Mouse (Mus musculus): Measurements from ENCODE around the gene Lrrc28. TPM values are rescaled to one million over a fixed set of nuclear protein-coding genes. Genes with fewer than 3 reads are reported as not detected.

Lrrc28 gene
- polyA plus RNA-seq, 1 experiment from 2014 or later, result 20.9 TPM

DNA sequence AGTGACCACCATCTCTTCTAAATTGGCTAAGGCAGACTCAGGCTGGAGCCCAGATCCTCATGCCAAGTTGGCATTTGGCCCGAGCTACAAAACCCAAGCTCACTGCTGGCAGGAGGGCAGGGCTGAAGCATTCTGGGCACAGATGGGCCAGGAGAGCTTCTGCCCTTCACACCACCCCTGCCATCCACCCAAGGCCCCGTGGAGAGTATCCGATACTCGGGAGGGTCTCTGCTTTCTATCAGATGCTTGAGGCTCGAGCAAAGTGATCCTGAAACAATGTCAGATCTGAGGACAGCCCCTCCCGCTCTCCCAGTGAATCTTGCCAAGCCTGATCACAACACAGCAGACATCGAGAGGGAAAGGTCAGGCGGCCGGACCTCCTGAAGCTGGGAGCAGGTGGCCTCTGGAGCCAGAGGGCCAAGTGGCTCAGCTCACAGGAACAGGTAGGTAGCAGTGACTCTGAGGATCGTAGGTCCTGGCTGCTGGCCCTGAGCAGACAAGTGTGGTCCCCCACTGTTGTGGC is 157.1 kb downstream of the Lrrc28 start:
- WGBS, result 78% methylated on average over 10 of the region's 10 CpGs
- H3K27me3 ChIP-seq (ENCODE audit: insufficient read depth, low read length), result no peaks in the 10 kb centered on the region
- H3K4me2 ChIP-seq (ENCODE audit: low read length), result no peak overlapping the region
- no peak for TF ChIP-seq CTCF (IDR thresholded peaks at IDR 0.05; ENCODE audit: low read depth)
- no peak overlapping the region for H3K4me3 ChIP-seq (replicated peaks; ENCODE audit: low read depth, low read length)
- H3K9me3 ChIP-seq (replicated peaks; ENCODE audit: low read length), result no peaks in the 10 kb centered on the region
- no peak overlapping the region for H3K9ac ChIP-seq (ENCODE audit: low read depth, low read length)
- no peaks in the 10 kb centered on the region for H3K4me1 ChIP-seq (replicated peaks; ENCODE audit: insufficient read depth, low read length)
- ATAC-seq (replicated peaks; ENCODE audit: low FRiP score, low read depth) (no peak), DNase-seq (ENCODE audit: low spot score) (no peak)
- H3K27ac ChIP-seq, result no peak overlapping the region
- H3K36me3 ChIP-seq (ENCODE audit: insufficient read depth, low read length), result no peaks in the 10 kb centered on the region

DNA sequence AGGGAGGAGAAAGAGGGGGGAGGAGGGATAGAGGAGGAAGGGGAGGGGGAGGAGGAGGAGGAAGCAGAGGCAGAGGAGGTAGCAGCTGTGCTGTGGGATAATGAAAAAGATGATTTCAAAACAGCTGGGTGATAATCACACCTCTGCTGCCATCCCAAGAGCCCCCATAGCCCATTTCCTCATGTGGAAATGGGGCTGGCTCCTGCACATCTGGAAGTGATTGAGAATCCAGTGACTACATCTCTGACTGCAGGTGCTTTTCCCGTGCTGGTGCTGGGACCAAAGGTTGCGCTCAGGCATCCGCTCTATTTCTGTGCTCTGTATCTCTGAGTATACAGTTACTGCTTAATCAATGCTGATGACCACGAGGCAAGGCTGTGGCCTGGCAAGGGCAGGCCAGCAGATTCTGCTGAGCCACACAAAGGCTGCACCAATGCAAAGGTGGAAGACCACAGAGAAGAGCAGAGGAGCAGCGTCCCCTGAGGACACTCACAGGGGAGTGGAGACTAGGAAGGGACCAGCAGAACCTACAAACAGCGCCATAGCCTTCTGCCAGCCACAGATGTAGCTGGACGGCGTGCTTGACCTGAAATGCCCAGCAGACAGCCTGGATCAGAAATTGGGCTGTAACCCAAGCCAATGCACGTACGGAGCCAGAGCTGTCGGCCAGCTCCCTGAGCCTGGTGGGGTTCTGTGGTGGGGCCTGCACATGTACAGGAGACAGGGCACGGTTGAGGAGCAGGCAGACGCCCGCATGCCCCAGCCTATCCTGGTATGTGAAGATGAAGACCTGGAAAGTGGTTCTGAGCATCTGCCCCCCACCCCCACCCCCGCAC is 157.9 kb downstream of the Lrrc28 start:
- Histone ChIP-seq H3K4me3 (replicated peaks; ENCODE audit: low read depth, low read length) (no peak overlapping the region), H3K27ac (no peak overlapping the region), H3K36me3 (ENCODE audit: insufficient read depth, low read length) (no peaks in the 10 kb centered on the region), H3K9me3 (replicated peaks; ENCODE audit: low read length) (no peaks in the 10 kb centered on the region), H3K4me2 (ENCODE audit: low read length) (no peak overlapping the region), H3K27me3 (ENCODE audit: insufficient read depth, low read length) (no peaks in the 10 kb centered on the region), H3K9ac (ENCODE audit: low read depth, low read length) (no peak overlapping the region), H3K4me1 (replicated peaks; ENCODE audit: insufficient read depth, low read length) (no peaks in the 10 kb centered on the region)
- no peak for TF ChIP-seq CTCF (IDR thresholded peaks at IDR 0.05; ENCODE audit: low read depth)
- 76% methylated on average over 15 of the region's 15 CpGs for WGBS
- no peak for ATAC-seq (replicated peaks; ENCODE audit: low FRiP score, low read depth)
- no peak for DNase-seq (ENCODE audit: low spot score)

DNA sequence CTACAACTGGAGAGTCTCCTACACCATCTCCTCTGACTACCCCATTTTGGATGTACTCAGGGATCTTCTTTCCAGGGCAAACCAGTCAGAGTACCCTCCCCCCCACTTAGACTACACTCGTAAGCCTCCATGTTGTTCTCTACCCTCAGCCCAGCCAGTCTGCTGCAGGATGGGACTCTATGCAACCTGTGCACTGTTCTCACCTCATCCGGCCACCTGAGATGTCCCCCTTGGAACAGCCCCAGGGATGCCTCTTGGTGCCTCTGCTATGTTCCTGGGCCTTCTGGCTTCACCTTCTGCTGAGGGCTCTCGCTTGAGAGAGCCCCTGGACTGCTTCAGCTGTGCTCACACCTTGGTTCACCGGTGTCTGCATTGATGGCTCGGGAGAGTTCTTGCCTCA is 158.7 kb downstream of the Lrrc28 start:
- H3K4me2 ChIP-seq (ENCODE audit: low read length), result no peak overlapping the region
- no peak for TF ChIP-seq CTCF (IDR thresholded peaks at IDR 0.05; ENCODE audit: low read depth)
- WGBS, result 80% methylated on average over 5 of the region's 5 CpGs
- H3K4me1 ChIP-seq (replicated peaks; ENCODE audit: insufficient read depth, low read length), result no peaks in the 10 kb centered on the region
- no peak overlapping the region for H3K27ac ChIP-seq
- no peaks in the 10 kb centered on the region for H3K27me3 ChIP-seq (ENCODE audit: insufficient read depth, low read length)
- no peaks in the 10 kb centered on the region for H3K36me3 ChIP-seq (ENCODE audit: insufficient read depth, low read length)
- ATAC-seq (replicated peaks; ENCODE audit: low FRiP score, low read depth), result no peak
- DNase-seq (ENCODE audit: low spot score), result no peak
- H3K4me3 ChIP-seq (replicated peaks; ENCODE audit: low read depth, low read length), result no peak overlapping the region
- no peaks in the 10 kb centered on the region for H3K9me3 ChIP-seq (replicated peaks; ENCODE audit: low read length)
- H3K9ac ChIP-seq (ENCODE audit: low read depth, low read length), result no peak overlapping the region

DNA sequence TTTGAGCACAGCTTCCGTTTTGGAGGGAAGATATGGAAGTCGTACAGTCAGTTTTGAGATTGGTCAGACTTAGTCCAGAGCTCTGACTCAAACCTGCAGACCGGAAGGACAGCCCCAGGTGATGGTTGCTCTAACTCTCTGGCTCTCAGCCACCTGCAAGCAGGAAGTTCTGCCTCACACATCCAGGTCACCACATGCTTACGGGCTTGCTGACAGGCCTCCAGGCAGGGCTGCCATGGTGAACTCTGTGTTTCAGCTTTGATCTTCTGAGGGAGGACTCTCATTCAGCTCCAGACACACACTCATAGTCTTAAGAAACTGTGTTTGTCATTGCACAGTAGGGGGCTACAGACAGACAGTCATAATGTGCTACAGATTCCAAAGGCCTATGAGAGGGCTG is 161.4 kb downstream of the Lrrc28 start:
- Histone ChIP-seq H3K9ac (ENCODE audit: low read depth, low read length) (no peak overlapping the region), H3K4me2 (ENCODE audit: low read length) (no peak overlapping the region), H3K4me1 (replicated peaks; ENCODE audit: insufficient read depth, low read length) (no peaks in the 10 kb centered on the region), H3K27ac (no peak overlapping the region), H3K4me3 (replicated peaks; ENCODE audit: low read depth, low read length) (no peak overlapping the region), H3K27me3 (ENCODE audit: insufficient read depth, low read length) (no peaks in the 10 kb centered on the region), H3K36me3 (ENCODE audit: insufficient read depth, low read length) (no peaks in the 10 kb centered on the region), H3K9me3 (replicated peaks; ENCODE audit: low read length) (no peaks in the 10 kb centered on the region)
- ATAC-seq (replicated peaks; ENCODE audit: low FRiP score, low read depth), result no peak
- no peak for TF ChIP-seq CTCF (IDR thresholded peaks at IDR 0.05; ENCODE audit: low read depth)
- no peak for DNase-seq (ENCODE audit: low spot score)
- 90% methylated on average over 4 of the region's 4 CpGs for WGBS

DNA sequence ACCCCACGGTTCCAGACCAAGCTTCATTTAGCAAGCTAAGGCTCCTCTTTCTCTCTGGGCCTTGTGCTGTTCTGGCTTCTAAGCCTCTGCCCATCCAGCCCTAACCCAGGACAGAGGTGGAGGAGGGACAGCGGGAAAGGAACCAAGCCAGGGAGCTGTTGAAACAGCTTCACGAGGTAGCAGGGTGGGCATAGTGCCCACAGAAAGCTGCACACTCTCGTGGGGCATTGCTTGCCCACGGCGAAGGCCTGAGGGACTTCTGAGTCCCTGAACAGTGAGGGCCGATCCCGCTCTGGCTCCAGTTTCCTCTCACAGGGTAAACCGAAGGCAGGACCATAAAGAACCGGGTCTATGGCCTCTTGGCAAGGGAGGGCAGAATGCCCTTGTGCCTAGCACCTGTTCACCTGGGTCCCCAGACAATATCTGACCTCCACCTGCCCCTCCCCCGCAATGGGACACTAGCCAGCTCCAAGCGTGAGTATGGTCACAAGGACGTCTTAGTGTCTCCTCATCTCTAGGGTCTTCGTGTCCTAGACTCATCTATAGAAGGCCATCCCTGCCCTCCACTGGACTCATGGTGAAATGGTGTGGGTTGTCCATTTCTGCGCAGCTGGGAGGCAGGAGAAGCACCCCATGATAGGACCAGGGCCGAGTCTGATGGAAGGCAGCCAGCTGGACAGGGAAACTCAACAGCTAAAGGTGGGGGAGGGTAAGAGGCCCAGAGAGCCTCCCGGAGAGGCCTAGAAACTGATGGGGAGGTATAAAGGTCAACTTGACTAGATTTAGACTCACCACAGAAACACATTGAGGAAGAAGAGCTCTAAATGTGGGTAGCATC is 165.3 kb downstream of the Lrrc28 start:
- ATAC-seq (replicated peaks; ENCODE audit: low FRiP score, low read depth) (no peak), DNase-seq (ENCODE audit: low spot score) (no peak)
- TF ChIP-seq CTCF (IDR thresholded peaks at IDR 0.05; ENCODE audit: low read depth), result peak; percentile 26; the same call in 1 of the 2 replicates
- Histone ChIP-seq H3K27me3 (ENCODE audit: insufficient read depth, low read length) (no peaks in the 10 kb centered on the region), H3K9ac (ENCODE audit: low read depth, low read length) (no peak overlapping the region), H3K4me2 (ENCODE audit: low read length) (no peak overlapping the region), H3K36me3 (ENCODE audit: insufficient read depth, low read length) (no peaks in the 10 kb centered on the region), H3K4me3 (replicated peaks; ENCODE audit: low read depth, low read length) (no peak overlapping the region), H3K27ac (no peak overlapping the region), H3K4me1 (replicated peaks; ENCODE audit: insufficient read depth, low read length) (no peaks in the 10 kb centered on the region), H3K9me3 (replicated peaks; ENCODE audit: low read length) (no peaks in the 10 kb centered on the region)
- WGBS, result 75% methylated on average over 17 of the region's 17 CpGs

GRCm38 (mm10) chr7:67479168-67479567 is 165.9 kb downstream of the Lrrc28 start:
- 60% methylated on average over 5 of the region's 5 CpGs for WGBS
- no peak for ATAC-seq (replicated peaks; ENCODE audit: low FRiP score, low read depth)

More at GRCm38 (mm10) chr7:67479168-67479567, 165.9 kb downstream of the Lrrc28 start:
- Histone ChIP-seq H3K36me3 (ENCODE audit: insufficient read depth, low read length) (no peaks in the 10 kb centered on the region), H3K4me2 (ENCODE audit: low read length) (no peak overlapping the region), H3K4me1 (replicated peaks; ENCODE audit: insufficient read depth, low read length) (no peaks in the 10 kb centered on the region), H3K9me3 (replicated peaks; ENCODE audit: low read length) (no peaks in the 10 kb centered on the region), H3K27me3 (ENCODE audit: insufficient read depth, low read length) (no peaks in the 10 kb centered on the region), H3K4me3 (replicated peaks; ENCODE audit: low read depth, low read length) (no peak overlapping the region), H3K27ac (no peak overlapping the region), H3K9ac (ENCODE audit: low read depth, low read length) (no peak overlapping the region)
- TF ChIP-seq CTCF (IDR thresholded peaks at IDR 0.05; ENCODE audit: low read depth), result no peak
- no peak for DNase-seq (ENCODE audit: low spot score)

All from kidney, postnatal 0 days (tissue).